Mouse (Mus musculus): ENCODE measurements around the gene Cab39l. TPM values are rescaled to one million over a fixed set of nuclear protein-coding genes. Genes with fewer than 3 reads are reported as not detected.
A peak's percentile ranks its signal among the peaks of the same experiment; 100 is the strongest.
"Not testable (repeated sequence)": the region's sequence is repeated elsewhere in the genome, so short reads cannot be mapped to it uniquely, and the experiment has no call there.

Gene Cab39l
- total RNA-seq (2014; rRNA removed; ENCODE audit: low replicate concordance) (7.1 and 12.3 TPM in 2 replicates), polyA plus RNA-seq (2015; fragmentation: Nextera tagmentation; extraction: Ambion mirVana) (12.9 and 15.0 TPM in 2 replicates)

DNA sequence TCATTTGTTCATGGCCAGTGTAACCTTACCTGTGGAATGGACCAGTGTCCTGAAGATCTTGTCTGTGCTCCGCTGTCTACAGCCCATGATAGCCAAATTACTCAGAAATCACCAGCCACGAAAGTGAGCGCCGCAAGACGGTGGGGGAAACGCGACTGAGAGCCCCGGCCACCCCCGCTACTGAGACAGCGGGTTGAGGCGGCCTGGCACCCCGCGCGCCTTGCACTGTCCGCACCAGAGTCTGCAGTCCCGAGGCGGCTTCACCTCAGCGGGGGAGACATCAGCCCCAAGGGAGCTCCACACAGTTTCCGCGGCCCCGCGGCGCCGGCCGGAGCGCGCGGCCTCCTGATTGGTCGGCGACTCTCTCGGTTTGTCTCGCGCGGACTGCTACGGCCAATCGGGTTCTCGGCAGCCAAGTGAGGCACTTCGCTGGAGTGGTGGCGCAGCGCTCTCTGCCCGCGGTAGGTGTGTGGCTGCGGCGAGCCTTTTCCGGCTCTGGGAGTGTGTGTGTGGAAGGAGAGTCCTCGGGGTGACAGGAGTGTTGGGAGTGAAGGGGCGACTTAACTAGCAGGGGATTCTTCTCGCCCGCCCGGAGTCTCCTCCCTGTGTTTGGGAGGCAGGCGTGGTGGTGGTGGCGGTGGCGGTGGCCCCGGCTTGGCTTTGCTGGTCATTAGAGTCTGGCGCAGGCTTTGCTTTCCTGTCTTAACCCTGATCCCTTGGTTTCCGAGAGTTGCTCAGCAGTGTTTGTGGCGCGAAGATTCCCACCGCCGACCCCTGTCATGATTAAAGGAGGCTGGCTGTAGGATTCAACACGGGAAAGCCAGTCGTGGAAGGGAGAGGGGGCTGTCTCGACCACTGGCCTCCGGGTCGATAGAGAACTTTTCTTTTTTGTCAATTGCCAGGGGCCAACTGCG is at the start of gene Cab39l, which contains the start of gene Setdb2:
Cab39l (plus strand) TSS at position 415 of the 914 bp plus-strand sequence.
Setdb2 (minus strand) TSS at position 327 of the 914 bp plus-strand sequence.
- WGBS, result 0% methylated on average over 66 of the region's 66 CpGs
- H3K9ac ChIP-seq (replicated peaks; ENCODE audit: low read depth, low read length), result peak within 1 kb of the TSS; percentile 84
- ATAC-seq (ENCODE audit: insufficient read depth, low read depth), result peak; percentile 100

DNA sequence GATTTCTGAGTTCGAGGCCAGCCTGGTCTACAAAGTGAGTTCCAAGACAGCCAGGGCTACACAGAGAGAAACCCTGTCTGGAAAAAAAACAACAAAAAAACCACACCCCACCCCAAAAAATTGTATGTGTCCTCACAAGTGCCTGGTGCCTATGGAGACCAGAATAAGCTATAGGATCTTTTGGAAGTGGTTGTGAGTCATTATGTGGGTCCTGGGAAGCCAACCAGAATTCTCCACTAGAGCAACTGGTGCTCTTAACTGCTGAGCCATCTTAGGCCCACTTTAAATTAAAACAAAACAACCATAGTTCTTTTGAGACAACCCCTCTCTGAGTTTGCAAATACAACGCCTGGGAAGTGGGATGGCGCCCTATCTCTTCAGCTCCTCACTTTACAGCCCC is 45.5 kb upstream of the Cab39l start, which contains the start of gene Phf11c:
Phf11c (minus strand) TSS at position 101 of the 400 bp plus-strand sequence.
- no peak for ATAC-seq (ENCODE audit: insufficient read depth, low read depth)
- Histone ChIP-seq H3K4me2 (ENCODE audit: low read depth, low read length) (no peak within 1 kb of the TSS), H3K36me3 (replicated peaks; ENCODE audit: control insufficient read depth, insufficient read depth, low read length) (no peaks in the 10 kb centered on the region), H3K27me3 (ENCODE audit: control insufficient read depth, insufficient read depth, low read length) (no peaks in the 10 kb centered on the region), H3K4me1 (ENCODE audit: control insufficient read depth, insufficient read depth) (no peaks in the 10 kb centered on the region), H3K4me3 (ENCODE audit: low read depth, low read length) (no peak within 1 kb of the TSS), H3K9ac (replicated peaks; ENCODE audit: low read depth, low read length) (no peak within 1 kb of the TSS), H3K9me3 (replicated peaks; ENCODE audit: control insufficient read depth, low read length) (no peaks in the 10 kb centered on the region), H3K27ac (ENCODE audit: low read depth) (no peak within 1 kb of the TSS)
- no peak for TF ChIP-seq CTCF (IDR thresholded peaks at IDR 0.05; ENCODE audit: low read depth)
- TF ChIP-seq EP300 (IDR thresholded peaks at IDR 0.05; ENCODE audit: low read depth), result no peak
- no peak for DNase-seq (ENCODE audit: low spot score)
- 87% methylated on average over 3 of the region's 3 CpGs for WGBS

More for the DNA sequence above, at the start of gene Cab39l, which contains the start of gene Setdb2:
- peak within 1 kb of the TSS; percentile 98 for H3K4me2 ChIP-seq (ENCODE audit: low read depth, low read length)
- no peaks in the 10 kb centered on the region for H3K27me3 ChIP-seq (ENCODE audit: control insufficient read depth, insufficient read depth, low read length)
- peak within 1 kb of the TSS; percentile 85 for H3K27ac ChIP-seq (ENCODE audit: low read depth)
- H3K36me3 ChIP-seq (replicated peaks; ENCODE audit: control insufficient read depth, insufficient read depth, low read length), result peaks cover 4% of the 10 kb centered on the region; the same call in 1 of the 2 replicates
- TF ChIP-seq CTCF (IDR thresholded peaks at IDR 0.05; ENCODE audit: low read depth) (peak; percentile 44), EP300 (IDR thresholded peaks at IDR 0.05; ENCODE audit: low read depth) (no peak)
- peak; percentile 93 for DNase-seq (ENCODE audit: low spot score)
- H3K9me3 ChIP-seq (replicated peaks; ENCODE audit: control insufficient read depth, low read length), result no peaks in the 10 kb centered on the region
- peak within 1 kb of the TSS; percentile 85 for H3K4me3 ChIP-seq (ENCODE audit: low read depth, low read length)
- peaks cover 4% of the 10 kb centered on the region; the same call in 1 of the 2 replicates for H3K4me1 ChIP-seq (ENCODE audit: control insufficient read depth, insufficient read depth)

DNA sequence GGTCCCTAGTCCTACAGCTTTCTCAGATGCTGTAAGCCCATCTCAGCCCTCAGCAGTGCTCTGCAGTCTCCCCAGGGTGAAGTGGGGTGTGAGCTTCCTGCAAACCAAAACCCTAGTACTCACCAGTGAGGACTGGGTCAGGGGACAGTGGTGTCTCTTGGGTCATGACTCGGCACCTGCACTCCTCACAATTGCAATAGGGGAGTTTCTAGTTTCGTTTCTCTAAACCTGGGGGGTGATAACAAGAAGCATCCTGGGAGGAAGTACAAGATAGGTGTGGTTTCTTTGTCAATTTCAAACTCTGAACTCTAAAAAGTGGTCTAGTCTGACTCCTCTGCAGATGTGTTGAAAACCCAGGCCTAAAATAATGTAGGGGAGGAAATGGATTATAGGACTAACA is 43.8 kb upstream of the Cab39l start:
- 67% methylated on average over 2 of the region's 2 CpGs for WGBS
- DNase-seq (ENCODE audit: low spot score), result no peak
- Histone ChIP-seq H3K27me3 (ENCODE audit: control insufficient read depth, insufficient read depth, low read length) (no peaks in the 10 kb centered on the region), H3K4me2 (ENCODE audit: low read depth, low read length) (no peak overlapping the region), H3K27ac (ENCODE audit: low read depth) (no peak overlapping the region), H3K9ac (replicated peaks; ENCODE audit: low read depth, low read length) (no peak overlapping the region), H3K9me3 (replicated peaks; ENCODE audit: control insufficient read depth, low read length) (no peaks in the 10 kb centered on the region), H3K36me3 (replicated peaks; ENCODE audit: control insufficient read depth, insufficient read depth, low read length) (no peaks in the 10 kb centered on the region), H3K4me1 (ENCODE audit: control insufficient read depth, insufficient read depth) (no peaks in the 10 kb centered on the region), H3K4me3 (ENCODE audit: low read depth, low read length) (no peak overlapping the region)
- ATAC-seq (ENCODE audit: insufficient read depth, low read depth), result no peak
- TF ChIP-seq EP300 (IDR thresholded peaks at IDR 0.05; ENCODE audit: low read depth) (no peak), CTCF (IDR thresholded peaks at IDR 0.05; ENCODE audit: low read depth) (no peak)

DNA sequence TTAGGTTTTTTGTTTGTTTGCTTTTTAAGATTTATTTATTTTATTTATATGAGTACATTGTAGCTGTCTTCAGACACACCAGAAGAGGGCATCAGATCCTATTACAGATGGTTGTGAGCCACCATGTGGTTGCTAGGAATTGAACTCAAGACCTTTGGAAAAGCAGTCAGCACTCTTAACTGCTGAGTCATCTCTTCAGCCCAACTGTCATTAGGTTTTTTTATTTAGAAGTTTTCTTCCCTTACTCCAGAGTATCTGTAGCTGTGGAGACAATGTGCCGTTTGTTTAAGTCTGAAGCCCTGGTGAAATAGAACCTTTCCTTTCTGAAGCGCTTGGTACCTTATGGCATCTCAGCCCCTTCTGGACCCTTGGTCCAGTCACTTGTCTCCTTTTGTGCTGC is 25.8 kb upstream of the Cab39l start:
- not testable (repeated sequence) for H3K4me2 ChIP-seq (ENCODE audit: low read depth, low read length); H3K36me3 ChIP-seq (replicated peaks; ENCODE audit: control insufficient read depth, insufficient read depth, low read length); H3K4me1 ChIP-seq (ENCODE audit: control insufficient read depth, insufficient read depth); H3K27me3 ChIP-seq (ENCODE audit: control insufficient read depth, insufficient read depth, low read length); H3K9ac ChIP-seq (replicated peaks; ENCODE audit: low read depth, low read length); H3K9me3 ChIP-seq (replicated peaks; ENCODE audit: control insufficient read depth, low read length); DNase-seq (ENCODE audit: low spot score); H3K27ac ChIP-seq (ENCODE audit: low read depth); H3K4me3 ChIP-seq (ENCODE audit: low read depth, low read length); ATAC-seq (ENCODE audit: insufficient read depth, low read depth)
- WGBS, result 98% methylated on average over 2 of the region's 2 CpGs

DNA sequence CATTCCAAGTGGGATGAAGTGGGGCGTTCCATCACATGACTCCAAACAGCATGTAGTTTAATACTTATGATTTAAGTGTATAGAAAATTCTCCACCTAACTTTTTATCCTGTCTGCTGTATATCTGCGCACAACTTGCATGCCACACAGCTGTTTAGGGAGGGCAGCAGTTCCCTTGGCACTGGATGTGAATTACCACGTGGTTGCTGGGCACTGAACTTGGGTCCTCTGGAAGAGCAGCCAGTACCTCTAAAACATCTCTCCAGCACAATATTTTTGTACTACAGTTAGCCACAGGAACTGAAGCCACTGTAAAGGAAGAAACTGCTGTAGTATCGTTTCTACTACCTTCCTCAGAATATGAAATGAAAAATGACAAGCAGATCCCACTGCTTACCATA is 22.6 kb upstream of the Cab39l start:
- H3K4me1 ChIP-seq (ENCODE audit: control insufficient read depth, insufficient read depth), result 0 out of 2 replicates have a peak, but pooled peaks cover 4% of the 10 kb centered on the region
- no peak overlapping the region for H3K27ac ChIP-seq (ENCODE audit: low read depth)
- peaks cover 3% of the 10 kb centered on the region; the same call in 1 of the 2 replicates for H3K36me3 ChIP-seq (replicated peaks; ENCODE audit: control insufficient read depth, insufficient read depth, low read length)
- no peak overlapping the region for H3K4me3 ChIP-seq (ENCODE audit: low read depth, low read length)
- H3K4me2 ChIP-seq (ENCODE audit: low read depth, low read length), result no peak overlapping the region
- WGBS, result 80% methylated on average over 4 of the region's 4 CpGs
- DNase-seq (ENCODE audit: low spot score), result no peak
- H3K27me3 ChIP-seq (ENCODE audit: control insufficient read depth, insufficient read depth, low read length), result no peaks in the 10 kb centered on the region
- ATAC-seq (ENCODE audit: insufficient read depth, low read depth), result no peak
- no peak overlapping the region for H3K9ac ChIP-seq (replicated peaks; ENCODE audit: low read depth, low read length)
- H3K9me3 ChIP-seq (replicated peaks; ENCODE audit: control insufficient read depth, low read length), result no peaks in the 10 kb centered on the region
- TF ChIP-seq CTCF (IDR thresholded peaks at IDR 0.05; ENCODE audit: low read depth), result no peak
- no peak for TF ChIP-seq EP300 (IDR thresholded peaks at IDR 0.05; ENCODE audit: low read depth)

All from heart, postnatal 0 days (tissue).